Mouse (Mus musculus): ENCODE measurements around the gene Gm37240.

GRCm38 (mm10) chr3:84615050-84615855 is 1272.1 kb downstream of the Gm37240 start:
- TF ChIP-seq POLR2A (IDR thresholded peaks at IDR 0.05; ENCODE audit: borderline replicate concordance, low read depth, low read length) (no peak), CTCF (IDR thresholded peaks at IDR 0.05; ENCODE audit: low read depth, low read length) (no peak)

Measured in bone marrow macrophage, adult 2 months (primary cell).